Mouse (Mus musculus) CH12.LX (cell line): ENCODE results near the gene Fyb2. TPM values are rescaled to one million over a fixed set of nuclear protein-coding genes. Genes with fewer than 3 reads are reported as not detected.
A peak's percentile ranks its signal among the peaks of the same experiment; 100 is the strongest.
"Not testable (repeated sequence)": the region's sequence is repeated elsewhere in the genome, so short reads cannot be mapped to it uniquely, and the experiment has no call there.

ENCODE experiments used
- DNase-seq: peaks from one replicate; pipeline ENCODE4 v3.0.0-alpha.2; 2013; ENCODE audit errors: extremely low read depth
- H3K27ac ChIP-seq: 2 replicates; pipeline ENCODE4 v1.5.1; 2012; ENCODE audit warnings: low read depth, mild to moderate bottlenecking, control low read depth, moderate library complexity; ENCODE audit not compliant: insufficient read depth
- H3K27me3 ChIP-seq: replicated peaks from 2 replicates; pipeline ENCODE3; 2012; ENCODE audit warnings: inconsistent platforms
- H3K36me3 ChIP-seq, 2 experiments: replicated peaks in 1 of 2; 2 replicates each; pipeline versions ENCODE3 to v1.6.1; 2012; ENCODE audit warnings: inconsistent platforms in 1 of 2, low read length in 1 of 2, mild to moderate bottlenecking in 1 of 2, mixed read lengths in 1 of 2, moderate library complexity in 1 of 2; ENCODE audit not compliant: control insufficient read depth in 1 of 2, insufficient read depth in 1 of 2
- H3K4me1 ChIP-seq, 2 experiments: 2 replicates each; pipeline ENCODE4 v1.6.1; 2012; ENCODE audit warnings: inconsistent platforms in 1 of 2, moderate library complexity in 1 of 2; ENCODE audit not compliant: insufficient read depth in 2 of 2, control insufficient read depth in 1 of 2
- H3K4me2 ChIP-seq: 2 replicates; pipeline ENCODE4 v1.6.1; 2012; ENCODE audit warnings: low read depth, mild to moderate bottlenecking, control low read depth; ENCODE audit not compliant: poor library complexity, insufficient read depth, severe bottlenecking
- H3K4me3 ChIP-seq, 3 experiments: fragments of 150-350 bp in 1 of 3; sonication (generic) in 1 of 3; replicated peaks in 1 of 3; 2 replicates each; pipeline versions ENCODE3 to v1.5.1; 2011 to 2012; ENCODE audit warnings: low read depth in 2 of 3, low read length in 2 of 3, mild to moderate bottlenecking in 2 of 3, moderate library complexity in 2 of 3, control low read depth in 1 of 3, improper control_type of control experiment in 1 of 3, inconsistent platforms in 1 of 3, mixed read lengths in 1 of 3; ENCODE audit not compliant: poor library complexity in 1 of 3
- H3K79me2 ChIP-seq: replicated peaks from 2 replicates; pipeline ENCODE4 v1.6.1; 2012; ENCODE audit warnings: mild to moderate bottlenecking, moderate library complexity; ENCODE audit not compliant: control insufficient read depth, poor library complexity, insufficient read depth, severe bottlenecking; ENCODE audit errors: extremely low read depth
- H3K9ac ChIP-seq: 2 replicates; pipeline ENCODE4 v1.6.1; 2012; ENCODE audit warnings: low read depth, mild to moderate bottlenecking, control low read depth, moderate library complexity; ENCODE audit not compliant: insufficient read depth
- H3K9me3 ChIP-seq: replicated peaks from 2 replicates; pipeline ENCODE3; 2012; ENCODE audit warnings: low read length, inconsistent platforms, mixed read lengths
- BHLHE40 ChIP-seq: IDR thresholded peaks from 2 replicates; pipeline ENCODE4 v1.6.1; 2011; ENCODE audit warnings: mild to moderate bottlenecking, low read depth, low read length, improper control_type of control experiment
- CTCF ChIP-seq, 2 experiments: IDR thresholded peaks in 1 of 2; conservative IDR thresholded peaks in 1 of 2; 2 replicates each; pipeline ENCODE4 v1.5.1; 2011 to 2012; ENCODE audit warnings: low read depth in 2 of 2, low read length in 2 of 2, improper control_type of control experiment in 1 of 2, inconsistent platforms in 1 of 2, mild to moderate bottlenecking in 1 of 2, moderate library complexity in 1 of 2
- ELF1 ChIP-seq: IDR thresholded peaks from 2 replicates; pipeline ENCODE4 v1.6.1; 2014; ENCODE audit warnings: low read depth, mild to moderate bottlenecking, inconsistent platforms, low read length, improper control_type of control experiment
- EP300 ChIP-seq: IDR thresholded peaks from 2 replicates; pipeline ENCODE4 v1.6.1; 2011; ENCODE audit warnings: low read length, improper control_type of control experiment
- HCFC1 ChIP-seq: IDR thresholded peaks from 2 replicates; pipeline ENCODE4 v1.6.1; 2012; ENCODE audit warnings: low read depth, mild to moderate bottlenecking, inconsistent platforms, low read length, improper control_type of control experiment
- IRF4 ChIP-seq: IDR thresholded peaks from 2 replicates; pipeline ENCODE4 v1.6.1; 2014; ENCODE audit warnings: low read depth, mild to moderate bottlenecking, inconsistent platforms, low read length, improper control_type of control experiment
- JUN ChIP-seq: IDR thresholded peaks from 2 replicates; pipeline ENCODE4 v1.6.1; 2011; ENCODE audit warnings: low read depth, mild to moderate bottlenecking, low read length, improper control_type of control experiment, moderate library complexity; ENCODE audit not compliant: insufficient read depth
- MAFK ChIP-seq: IDR thresholded peaks from 2 replicates; pipeline ENCODE4 v1.6.1; 2011; ENCODE audit warnings: low read length, improper control_type of control experiment; ENCODE audit not compliant: insufficient replicate concordance
- MAX ChIP-seq: IDR thresholded peaks from 2 replicates; pipeline ENCODE4 v1.6.1; 2011; ENCODE audit warnings: low read length, improper control_type of control experiment
- MAZ ChIP-seq: IDR thresholded peaks from 2 replicates; pipeline ENCODE4 v1.6.1; 2012; ENCODE audit warnings: low read depth, mild to moderate bottlenecking, inconsistent platforms, low read length, improper control_type of control experiment, moderate library complexity
- MEF2A ChIP-seq: IDR thresholded peaks from 2 replicates; pipeline ENCODE4 v1.6.1; 2014; ENCODE audit warnings: low read depth, mild to moderate bottlenecking, inconsistent platforms, low read length, improper control_type of control experiment, borderline replicate concordance
- MYC ChIP-seq: IDR thresholded peaks from 2 replicates; pipeline ENCODE4 v1.6.1; 2011; ENCODE audit warnings: low read depth, mild to moderate bottlenecking, improper control_type of control experiment, low read length
- PAX5 ChIP-seq: IDR thresholded peaks from 2 replicates; pipeline ENCODE4 v1.6.1; 2012; ENCODE audit warnings: low read length, inconsistent platforms, mixed read lengths
- POLR2A ChIP-seq: IDR thresholded peaks from 2 replicates; pipeline ENCODE4 v1.6.1; 2011; ENCODE audit warnings: low read depth, mild to moderate bottlenecking, improper control_type of control experiment, low read length
- SMC3 ChIP-seq: IDR thresholded peaks from 2 replicates; pipeline ENCODE4 v1.6.1; 2011; ENCODE audit warnings: low read depth, low read length, improper control_type of control experiment
- USF2 ChIP-seq: conservative IDR thresholded peaks from 2 replicates; pipeline ENCODE4 v1.6.1; 2011; ENCODE audit warnings: low read depth, low read length, improper control_type of control experiment
- ZC3H11A ChIP-seq: IDR thresholded peaks from 2 replicates; pipeline ENCODE4 v1.6.1; 2012; ENCODE audit warnings: low read depth, mild to moderate bottlenecking, inconsistent platforms, low read length, improper control_type of control experiment
- dilution Hi-C: fragments of 300-500 bp; cut with MboI; formaldehyde crosslinking; loops from 2 replicates; pipeline ENCODE4 v1.14.3; 2020; ENCODE audit warnings: low sequenced_read_pairs; ENCODE audit not compliant: extremely low pct_unique_long_range_greater_than_20kb, extremely low pct_ligation_motif_present
- in situ Hi-C: fragments of 300-500 bp; cut with MboI; formaldehyde crosslinking; loops from 3 replicates; pipeline ENCODE4 v1.14.3; 2019; ENCODE audit warnings: low sequenced_read_pairs, low pct_ligation_motif_present, low pct_unique_long_range_greater_than_20kb, mixed read lengths
- polyA plus RNA-seq: library from polyadenylated mRNA; unstranded; fragments of >175 nt; gene quantifications from 2 replicates; pipeline ENCODE4 v1.2.1, GENCODE M21; 2012; ENCODE audit warnings: low read depth; ENCODE audit not compliant: insufficient read length
- total RNA-seq, 2 experiments: library from RNA; depleted of rRNA; stranded (reverse); fragments of 300-350 nt in 1 of 2; fragments of >200 nt in 1 of 2; gene quantifications; 2 replicates each; pipeline ENCODE4 v1.2.3; 2012 to 2014

The Fyb2 gene
- total and polyA plus RNA-seq, 3 experiments = 0.28 TPM; not detected in 2

DNA sequence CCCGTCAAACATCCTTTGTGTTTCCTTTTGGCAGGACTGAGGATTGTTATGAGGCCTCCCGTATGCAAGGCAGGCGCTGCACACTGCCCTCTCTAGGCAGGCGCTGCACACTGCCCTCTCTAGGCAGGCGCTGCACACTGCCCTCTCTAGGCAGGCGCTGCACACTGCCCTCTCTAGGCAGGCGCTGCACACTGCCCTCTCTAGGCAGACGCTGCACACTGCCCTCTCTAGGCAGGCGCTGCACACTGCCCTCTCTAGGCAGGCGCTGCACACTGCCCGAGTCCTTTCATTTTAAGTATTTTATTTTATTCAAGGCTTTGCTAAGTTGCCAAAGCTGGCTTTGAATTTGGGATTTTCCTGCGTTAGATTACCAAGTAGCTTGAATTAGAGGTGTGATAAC, 91.4 kb downstream of the Fyb2 start:
- H3K27ac ChIP-seq, dilution Hi-C loops, H3K27me3 ChIP-seq, DNase-seq, H3K4me2 ChIP-seq, H3K9ac ChIP-seq, H3K36me3 ChIP-seq, H3K9me3 ChIP-seq, in situ Hi-C loops, H3K79me2 ChIP-seq, H3K4me3 ChIP-seq: not testable (repeated sequence)
- peak in 1 of 2 experiments; percentile 85; a peak in 2 of 4 replicates for TF ChIP-seq CTCF (conservative IDR thresholded peaks at IDR 0.05 in 1 of 2, IDR thresholded peaks at IDR 0.05 in 1 of 2; ENCODE audit: low read depth in 2 of 2, low read length in 2 of 2)
- TF ChIP-seq SMC3 = peak; percentile 7; the same call in 1 of the 2 replicates
- H3K4me1 ChIP-seq = peaks cover 0 to 18% of the 10 kb centered on the region in 2 experiments; a peak in 2 of 4 replicates

- Histone ChIP-seq H3K27ac (no peak overlapping the region), H3K4me2 (no peak overlapping the region), H3K4me1 (peaks cover 0 to 18% of the 10 kb centered on the region in 2 experiments; a peak in 2 of 4 replicates), H3K9ac (no peak overlapping the region)
- in situ Hi-C loops = no loop called here
- DNase-seq = peak; percentile 49
- peak; percentile 72 for TF ChIP-seq BHLHE40
- TF ChIP-seq USF2 = no peak
- peak; percentile 86 for TF ChIP-seq EP300
- peak; percentile 62 for TF ChIP-seq IRF4
- TF ChIP-seq, all 38 proteins: peak for 3
- Histone ChIP-seq H3K36me3 (no peaks in the 10 kb centered on the region), H3K27me3 (no peaks in the 10 kb centered on the region), H3K9me3 (peaks cover 6% of the 10 kb centered on the region), H3K4me3 (no peak overlapping the region), H3K79me2 (no peaks in the 10 kb centered on the region)
- dilution Hi-C loops = no loop called here
Observed at GRCm38 (mm10) chr4:105007360-105008018, 94.2 kb downstream of the Fyb2 start.

- Histone ChIP-seq H3K4me1 (peaks cover 0 to 10% of the 10 kb centered on the region in 2 experiments; a peak in 2 of 4 replicates), H3K4me3 (no peak overlapping the region), H3K27ac (no peak overlapping the region), H3K79me2 (no peaks in the 10 kb centered on the region), H3K9me3 (peaks cover 2% of the 10 kb centered on the region), H3K9ac (no peak overlapping the region), H3K27me3 (no peaks in the 10 kb centered on the region), H3K36me3 (no peaks in the 10 kb centered on the region), H3K4me2 (no peak overlapping the region)
- in situ Hi-C loops = no loop called here
- no peak for DNase-seq
- TF ChIP-seq MAFK (no peak), PAX5 (no peak), MAX (no peak), MEF2A (no peak), CTCF (conservative IDR thresholded peaks at IDR 0.05 in 1 of 2, IDR thresholded peaks at IDR 0.05 in 1 of 2; ENCODE audit: low read depth in 2 of 2, low read length in 2 of 2) (no peak), BHLHE40 (no peak), POLR2A (no peak), MYC (no peak), HCFC1 (no peak), ELF1 (no peak), MAZ (no peak), JUN (no peak), ZC3H11A (no peak)
- dilution Hi-C loops = no loop called here
Observed at GRCm38 (mm10) chr4:105013718-105014117, 100.5 kb downstream of the Fyb2 start.
